Mouse (Mus musculus): ENCODE results near the gene 4930452B06Rik. TPM values are rescaled to one million over a fixed set of nuclear protein-coding genes. Genes with fewer than 3 reads are reported as not detected.
"Not testable (repeated sequence)": the region's sequence is repeated elsewhere in the genome, so short reads cannot be mapped to it uniquely, and the experiment has no call there.

Gene 4930452B06Rik
- total and polyA plus RNA-seq, 2 experiments, result 0.77 to 1.8 TPM

- Histone ChIP-seq H3K4me3 (ENCODE audit: insufficient read depth, low read depth, low read length) (no peak overlapping the region), H3K4me1 (ENCODE audit: control insufficient read depth, insufficient read depth, low read length) (no peaks in the 10 kb centered on the region), H3K36me3 (ENCODE audit: control insufficient read depth, insufficient read depth, low read length) (no peaks in the 10 kb centered on the region), H3K27me3 (ENCODE audit: control insufficient read depth, insufficient read depth, low read length) (no peaks in the 10 kb centered on the region), H3K27ac (replicated peaks; ENCODE audit: insufficient read depth, low read depth, low read length) (no peak overlapping the region), H3K79me2 (ENCODE audit: control insufficient read depth, insufficient read depth, low read length) (no peaks in the 10 kb centered on the region), H3K9ac (ENCODE audit: low read depth, low read length) (no peak overlapping the region)
- TF ChIP-seq POLR2A (IDR thresholded peaks at IDR 0.05; ENCODE audit: extremely low read depth, insufficient read depth, low read length) (no peak), CTCF (IDR thresholded peaks at IDR 0.05; ENCODE audit: low read depth, low read length) (no peak)
- WGBS, result 74% methylated on average over 5 of the region's 5 CpGs
- no peak for DNase-seq (ENCODE audit: extremely low read depth, low read depth, low spot score)
Observed at GRCm38 (mm10) chr14:8620580-8620979, 45.5 kb downstream of the 4930452B06Rik start.

DNA sequence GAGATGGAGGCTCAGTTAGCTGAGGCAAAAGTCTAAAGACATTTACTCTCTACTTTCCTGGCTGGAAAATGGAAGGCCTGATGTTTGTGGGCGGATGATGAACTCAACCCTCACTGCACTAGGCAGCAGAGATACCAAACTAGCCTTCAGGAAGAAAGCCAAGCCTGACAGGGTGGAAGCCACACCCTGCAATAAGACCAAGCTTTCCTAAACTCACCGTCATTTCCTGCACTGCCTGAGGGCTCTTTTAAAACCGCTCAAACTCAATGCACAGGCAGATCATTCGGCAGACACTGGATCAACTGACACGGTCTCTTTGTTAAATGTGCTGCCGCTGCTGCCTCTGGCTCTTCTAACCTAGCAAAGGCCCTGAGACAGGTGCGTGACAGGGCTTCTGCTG lies 50.4 kb downstream of the 4930452B06Rik start:
- Histone ChIP-seq H3K4me3 (ENCODE audit: insufficient read depth, low read depth, low read length) (no peak overlapping the region), H3K9ac (ENCODE audit: low read depth, low read length) (no peak overlapping the region), H3K79me2 (ENCODE audit: control insufficient read depth, insufficient read depth, low read length) (no peaks in the 10 kb centered on the region), H3K36me3 (ENCODE audit: control insufficient read depth, insufficient read depth, low read length) (no peaks in the 10 kb centered on the region), H3K27me3 (ENCODE audit: control insufficient read depth, insufficient read depth, low read length) (no peaks in the 10 kb centered on the region), H3K27ac (replicated peaks; ENCODE audit: insufficient read depth, low read depth, low read length) (no peak overlapping the region), H3K4me1 (ENCODE audit: control insufficient read depth, insufficient read depth, low read length) (no peaks in the 10 kb centered on the region; the same call in 1 of the 2 replicates)
- TF ChIP-seq POLR2A (IDR thresholded peaks at IDR 0.05; ENCODE audit: extremely low read depth, insufficient read depth, low read length) (no peak), CTCF (IDR thresholded peaks at IDR 0.05; ENCODE audit: low read depth, low read length) (no peak)
- DNase-seq (ENCODE audit: extremely low read depth, low read depth, low spot score), result no peak
- 81% methylated on average over 7 of the region's 7 CpGs for WGBS

GRCm38 (mm10) chr14:8614430-8614829 lies 51.6 kb downstream of the 4930452B06Rik start:
- H3K79me2 ChIP-seq (ENCODE audit: control insufficient read depth, insufficient read depth, low read length); H3K27me3 ChIP-seq (ENCODE audit: control insufficient read depth, insufficient read depth, low read length); H3K9ac ChIP-seq (ENCODE audit: low read depth, low read length); H3K4me1 ChIP-seq (ENCODE audit: control insufficient read depth, insufficient read depth, low read length); H3K27ac ChIP-seq (replicated peaks; ENCODE audit: insufficient read depth, low read depth, low read length); H3K36me3 ChIP-seq (ENCODE audit: control insufficient read depth, insufficient read depth, low read length); H3K4me3 ChIP-seq (ENCODE audit: insufficient read depth, low read depth, low read length); DNase-seq (ENCODE audit: extremely low read depth, low read depth, low spot score): not testable (repeated sequence)
- 93% methylated on average over 1 of the region's 1 CpGs for WGBS

- Histone ChIP-seq H3K4me1 (ENCODE audit: control insufficient read depth, insufficient read depth, low read length) (no peaks in the 10 kb centered on the region; the same call in 1 of the 2 replicates), H3K36me3 (ENCODE audit: control insufficient read depth, insufficient read depth, low read length) (no peaks in the 10 kb centered on the region), H3K9ac (ENCODE audit: low read depth, low read length) (no peak overlapping the region), H3K4me3 (ENCODE audit: insufficient read depth, low read depth, low read length) (no peak overlapping the region), H3K27ac (replicated peaks; ENCODE audit: insufficient read depth, low read depth, low read length) (no peak overlapping the region), H3K79me2 (ENCODE audit: control insufficient read depth, insufficient read depth, low read length) (no peaks in the 10 kb centered on the region), H3K27me3 (ENCODE audit: control insufficient read depth, insufficient read depth, low read length) (no peaks in the 10 kb centered on the region)
- no peak for DNase-seq (ENCODE audit: extremely low read depth, low read depth, low spot score)
- TF ChIP-seq POLR2A (IDR thresholded peaks at IDR 0.05; ENCODE audit: extremely low read depth, insufficient read depth, low read length), result no peak
- TF ChIP-seq CTCF (IDR thresholded peaks at IDR 0.05; ENCODE audit: low read depth, low read length), result no peak
Observed at GRCm38 (mm10) chr14:8612080-8612479, 54.0 kb downstream of the 4930452B06Rik start.

DNA sequence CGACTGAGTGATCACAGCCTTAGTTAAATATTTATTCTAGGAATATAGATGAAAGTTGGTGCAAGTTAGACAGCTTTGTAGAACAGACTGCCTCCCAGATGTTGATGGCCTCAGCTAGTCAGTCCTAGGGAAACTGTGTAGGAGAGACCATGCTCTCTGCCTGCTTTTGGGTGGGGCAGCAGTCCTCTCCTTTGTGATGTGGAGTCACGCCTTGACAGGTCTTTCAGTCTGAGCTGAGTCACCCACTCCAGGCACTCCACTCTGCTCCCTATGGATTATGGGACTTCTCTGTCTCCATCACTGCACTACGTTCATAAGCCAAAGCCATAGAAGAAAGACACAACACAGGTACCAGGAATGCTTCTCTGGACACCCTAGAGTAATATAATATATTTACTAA lies 55.9 kb downstream of the 4930452B06Rik start:
- DNase-seq (ENCODE audit: extremely low read depth, low read depth, low spot score), result no peak
- WGBS, result 65% methylated on average over 3 of the region's 3 CpGs
- Histone ChIP-seq H3K9ac (ENCODE audit: low read depth, low read length) (no peak overlapping the region), H3K4me3 (ENCODE audit: insufficient read depth, low read depth, low read length) (no peak overlapping the region), H3K36me3 (ENCODE audit: control insufficient read depth, insufficient read depth, low read length) (no peaks in the 10 kb centered on the region), H3K4me1 (ENCODE audit: control insufficient read depth, insufficient read depth, low read length) (no peaks in the 10 kb centered on the region; the same call in 1 of the 2 replicates), H3K27me3 (ENCODE audit: control insufficient read depth, insufficient read depth, low read length) (no peaks in the 10 kb centered on the region), H3K27ac (replicated peaks; ENCODE audit: insufficient read depth, low read depth, low read length) (no peak overlapping the region), H3K79me2 (ENCODE audit: control insufficient read depth, insufficient read depth, low read length) (no peaks in the 10 kb centered on the region)
- TF ChIP-seq CTCF (IDR thresholded peaks at IDR 0.05; ENCODE audit: low read depth, low read length), result no peak
- no peak for TF ChIP-seq POLR2A (IDR thresholded peaks at IDR 0.05; ENCODE audit: extremely low read depth, insufficient read depth, low read length)

GRCm38 (mm10) chr14:8608559-8609171 lies 57.4 kb downstream of the 4930452B06Rik start:
- H3K4me1 ChIP-seq (ENCODE audit: control insufficient read depth, insufficient read depth, low read length), result no peaks in the 10 kb centered on the region; the same call in 1 of the 2 replicates
- no peaks in the 10 kb centered on the region for H3K36me3 ChIP-seq (ENCODE audit: control insufficient read depth, insufficient read depth, low read length)
- no peaks in the 10 kb centered on the region for H3K27me3 ChIP-seq (ENCODE audit: control insufficient read depth, insufficient read depth, low read length)
- 12% methylated on average over 3 of the region's 3 CpGs for WGBS
- TF ChIP-seq POLR2A (IDR thresholded peaks at IDR 0.05; ENCODE audit: extremely low read depth, insufficient read depth, low read length), result no peak
- peak; percentile 78 for TF ChIP-seq CTCF (IDR thresholded peaks at IDR 0.05; ENCODE audit: low read depth, low read length)
- no peak overlapping the region for H3K9ac ChIP-seq (ENCODE audit: low read depth, low read length)
- H3K27ac ChIP-seq (replicated peaks; ENCODE audit: insufficient read depth, low read depth, low read length), result no peak overlapping the region
- no peak overlapping the region for H3K4me3 ChIP-seq (ENCODE audit: insufficient read depth, low read depth, low read length)
- DNase-seq (ENCODE audit: extremely low read depth, low read depth, low spot score), result no peak
- H3K79me2 ChIP-seq (ENCODE audit: control insufficient read depth, insufficient read depth, low read length), result no peaks in the 10 kb centered on the region
